Mouse (Mus musculus) forebrain, postnatal 0 days (tissue): Measurements from ENCODE around the gene Vps45. TPM values are rescaled to one million over a fixed set of nuclear protein-coding genes. Genes with fewer than 3 reads are reported as not detected.

Source experiments
- ATAC-seq: fragments of 200-750 bp; cut with Nextera tagmentation; 2 replicates; pipeline ENCODE4 v1.8.0; 2017; ENCODE audit warnings: mild to moderate bottlenecking, moderate library complexity
- DNase-seq: peaks from one replicate; pipeline ENCODE4 v3.0.0-alpha.2; 2015
- H3K27ac ChIP-seq: fragments of 300-500 bp; sonication (generic); 2 replicates; pipeline ENCODE4 v1.5.1; 2014; ENCODE audit warnings: low read depth, mild to moderate bottlenecking, antibody characterized with exemption, low read length, moderate library complexity, mixed read lengths
- H3K27me3 ChIP-seq: fragments of 300-500 bp; sonication (generic); 2 replicates; pipeline ENCODE4 v1.6.1; 2014; ENCODE audit warnings: mild to moderate bottlenecking, low read length, mixed read lengths; ENCODE audit not compliant: insufficient read depth
- H3K36me3 ChIP-seq: fragments of 300-500 bp; sonication (generic); 2 replicates; pipeline ENCODE4 v1.6.1; 2014; ENCODE audit warnings: mild to moderate bottlenecking, moderate library complexity; ENCODE audit not compliant: insufficient read depth
- H3K4me1 ChIP-seq: fragments of 300-500 bp; sonication (generic); 2 replicates; pipeline ENCODE4 v1.6.1; 2014; ENCODE audit warnings: antibody characterized with exemption; ENCODE audit not compliant: insufficient read depth
- H3K4me2 ChIP-seq: fragments of 300-500 bp; sonication (generic); 2 replicates; pipeline ENCODE4 v1.6.1; 2014; ENCODE audit warnings: low read depth, mild to moderate bottlenecking, moderate library complexity
- H3K4me3 ChIP-seq: fragments of 300-500 bp; sonication (generic); 2 replicates; pipeline ENCODE4 v1.5.1; 2014; ENCODE audit warnings: low read depth, low read length, mixed read lengths
- H3K9ac ChIP-seq: fragments of 300-500 bp; sonication (generic); 2 replicates; pipeline ENCODE4 v1.6.1; 2014; ENCODE audit warnings: mild to moderate bottlenecking
- H3K9me3 ChIP-seq: fragments of 300-500 bp; sonication (generic); 2 replicates; pipeline ENCODE4 v1.6.1; 2016; ENCODE audit warnings: low read length
- CTCF ChIP-seq: sonication (generic); IDR thresholded peaks from 2 replicates; pipeline ENCODE4 v1.5.1; 2016; ENCODE audit warnings: antibody characterized with exemption, control low read depth, low read depth
- WGBS: fragments of 180-500 bp; shearing (Covaris S2); extraction: QIAGEN DNeasy Blood & Tissue Kit; methylation state at CpG from one replicate; pipeline ENCODE4 v1.1.7; 2014; 5-methylcytosine and 5-hydroxymethylcytosine counted together
- polyA plus RNA-seq: library from polyadenylated mRNA; unstranded; fragments of >200 nt; fragmentation: Nextera tagmentation; extraction: Ambion mirVana; gene quantifications from 2 replicates; pipeline ENCODE4 v1.2.1, GENCODE M21; 2015
- total RNA-seq: library from RNA; depleted of rRNA; stranded (reverse); fragments of >200 nt; gene quantifications from 2 replicates; pipeline ENCODE4 v1.2.3, GENCODE M21; 2014

Vps45 gene
- total and polyA plus RNA-seq, 2 experiments from 2014 or later = 60.5 to 65.1 TPM

DNA sequence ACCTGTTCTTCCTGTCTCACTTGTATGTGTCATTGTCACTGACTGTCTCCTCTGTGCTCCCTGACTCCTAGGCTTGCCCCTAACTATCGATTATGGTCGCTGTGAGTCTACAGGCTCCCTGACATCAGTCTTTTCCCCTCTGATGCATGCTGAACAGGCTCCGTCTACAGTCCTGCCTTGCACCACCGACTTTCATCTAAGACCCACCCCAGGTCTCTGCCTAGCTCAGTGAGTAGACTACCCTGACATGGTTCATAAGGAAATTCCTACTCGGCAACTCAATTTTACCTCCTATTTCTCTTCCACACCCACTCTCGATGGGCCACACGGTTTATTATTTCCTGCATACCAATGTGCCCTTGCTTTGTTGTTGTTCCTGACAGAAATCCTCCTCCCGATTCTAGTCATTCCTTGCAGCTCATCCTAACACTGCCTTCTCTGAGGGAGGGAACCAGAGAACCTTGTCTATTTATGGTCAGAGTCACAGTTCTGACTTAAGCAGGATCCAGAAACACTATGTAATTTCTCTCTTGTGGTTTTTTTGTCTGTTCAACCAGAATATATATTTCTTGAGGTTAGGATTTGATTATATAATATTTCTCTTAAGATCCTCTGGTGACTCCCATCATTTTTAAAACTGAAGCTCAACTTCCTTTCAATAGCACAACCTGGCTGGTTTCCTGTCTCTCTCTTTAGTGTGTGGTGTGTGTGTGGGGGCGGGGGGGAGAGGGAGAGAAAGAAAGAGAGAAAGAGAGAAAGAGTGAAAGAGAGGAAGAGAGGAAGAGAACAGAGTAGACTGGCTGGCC is 18.2 kb downstream of the Vps45 start:
- TF ChIP-seq CTCF = no peak
- no peak for DNase-seq
- H3K36me3 ChIP-seq = peaks cover 37% of the 10 kb centered on the region
- H3K4me1 ChIP-seq = no peaks in the 10 kb centered on the region
- H3K4me2 ChIP-seq = no peak overlapping the region
- no peak for ATAC-seq
- H3K27me3 ChIP-seq = no peaks in the 10 kb centered on the region
- no peak overlapping the region for H3K4me3 ChIP-seq
- 80% methylated on average over 9 of the region's 9 CpGs for WGBS
- no peaks in the 10 kb centered on the region for H3K9me3 ChIP-seq
- H3K9ac ChIP-seq = no peak overlapping the region
- no peak overlapping the region for H3K27ac ChIP-seq

DNA sequence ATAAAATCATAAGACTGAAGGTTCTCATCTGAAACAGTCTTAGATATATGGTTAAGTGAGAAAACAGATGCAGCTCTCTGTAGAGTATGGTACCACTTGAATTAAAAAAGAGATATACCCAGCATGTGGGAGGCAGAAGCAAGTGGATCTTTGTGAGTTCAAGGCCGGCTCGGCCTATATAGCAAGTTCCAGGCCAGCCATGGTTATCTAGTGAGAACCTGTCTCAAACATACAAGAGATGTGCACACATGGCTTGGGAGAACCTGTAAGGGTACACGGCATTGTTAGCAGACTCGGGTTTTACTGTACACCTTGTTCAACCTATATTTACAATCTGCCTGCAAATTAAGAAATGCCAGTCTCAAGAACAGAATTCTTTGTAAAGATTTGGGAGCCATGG is 19.4 kb downstream of the Vps45 start:
- no peak for ATAC-seq
- 97% methylated on average over 4 of the region's 4 CpGs for WGBS

GRCm38 (mm10) chr3:96038156-96038555 is 20.1 kb downstream of the Vps45 start:
- WGBS = 83% methylated on average over 5 of the region's 5 CpGs
- peaks cover 52% of the 10 kb centered on the region for H3K36me3 ChIP-seq
- H3K4me1 ChIP-seq = no peaks in the 10 kb centered on the region
- no peak overlapping the region for H3K9ac ChIP-seq
- no peaks in the 10 kb centered on the region for H3K27me3 ChIP-seq
- ATAC-seq = no peak
- H3K9me3 ChIP-seq = no peaks in the 10 kb centered on the region
- no peak overlapping the region for H3K4me2 ChIP-seq
- no peak overlapping the region for H3K27ac ChIP-seq
- no peak for TF ChIP-seq CTCF
- no peak for DNase-seq
- no peak overlapping the region for H3K4me3 ChIP-seq

More for the DNA sequence above, 19.4 kb downstream of the Vps45 start:
- Histone ChIP-seq H3K9me3 (no peaks in the 10 kb centered on the region), H3K4me2 (no peak overlapping the region), H3K27ac (no peak overlapping the region), H3K27me3 (no peaks in the 10 kb centered on the region), H3K4me1 (no peaks in the 10 kb centered on the region), H3K4me3 (no peak overlapping the region), H3K36me3 (peaks cover 45% of the 10 kb centered on the region), H3K9ac (no peak overlapping the region)
- no peak for DNase-seq
- no peak for TF ChIP-seq CTCF

DNA sequence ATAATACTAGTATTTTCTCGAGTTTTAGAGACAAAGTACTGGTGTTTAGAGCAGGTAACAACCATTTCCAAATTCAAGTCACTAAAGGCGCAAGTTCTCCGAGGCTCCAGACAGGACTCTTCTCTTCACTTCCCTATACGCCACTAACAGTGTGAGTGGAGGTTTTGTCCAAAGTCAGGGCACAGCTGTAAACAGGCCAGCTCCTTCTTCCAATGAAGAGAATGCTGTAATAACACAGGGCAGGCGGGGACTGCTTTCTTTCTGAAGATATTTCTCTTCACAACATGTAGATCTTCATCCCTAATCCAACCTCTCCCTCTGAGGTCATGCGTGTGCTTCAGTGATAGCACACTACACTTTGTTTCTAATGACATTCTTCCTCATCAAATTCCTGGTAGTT is 21.5 kb downstream of the Vps45 start:
- ATAC-seq (no peak), DNase-seq (no peak)
- no peak for TF ChIP-seq CTCF
- peaks cover 56% of the 10 kb centered on the region for H3K36me3 ChIP-seq
- 94% methylated on average over 6 of the region's 6 CpGs for WGBS
- no peak overlapping the region for H3K4me2 ChIP-seq
- no peak overlapping the region for H3K27ac ChIP-seq
- no peaks in the 10 kb centered on the region for H3K4me1 ChIP-seq
- no peaks in the 10 kb centered on the region for H3K27me3 ChIP-seq
- no peaks in the 10 kb centered on the region for H3K9me3 ChIP-seq
- H3K4me3 ChIP-seq = no peak overlapping the region
- no peak overlapping the region for H3K9ac ChIP-seq

DNA sequence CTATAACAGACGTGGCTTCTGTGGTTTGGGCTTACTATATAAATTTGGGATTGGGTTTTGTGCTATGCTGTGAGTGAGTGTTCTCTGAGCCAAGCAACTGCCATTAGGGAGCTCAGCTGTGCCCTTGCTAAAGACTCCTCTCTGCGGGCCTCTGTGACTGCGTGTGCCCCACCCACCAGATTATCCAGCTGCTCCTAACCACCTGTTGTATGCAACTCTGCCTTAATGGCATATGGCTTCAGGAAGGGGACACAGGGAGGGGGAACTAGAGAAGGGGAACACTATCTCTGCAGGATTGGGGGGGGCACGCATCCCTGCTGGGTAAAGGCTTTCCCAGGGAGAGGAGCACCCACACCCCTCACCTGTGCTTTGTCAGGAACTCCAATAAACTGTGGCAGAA is 25.2 kb downstream of the Vps45 start:
- Histone ChIP-seq H3K27ac (no peak overlapping the region), H3K4me3 (no peak overlapping the region), H3K9me3 (no peaks in the 10 kb centered on the region), H3K4me2 (no peak overlapping the region), H3K9ac (no peak overlapping the region), H3K36me3 (peaks cover 49% of the 10 kb centered on the region), H3K27me3 (no peaks in the 10 kb centered on the region), H3K4me1 (no peaks in the 10 kb centered on the region)
- TF ChIP-seq CTCF = no peak
- no peak for ATAC-seq
- 91% methylated on average over 4 of the region's 4 CpGs for WGBS
- no peak for DNase-seq

DNA sequence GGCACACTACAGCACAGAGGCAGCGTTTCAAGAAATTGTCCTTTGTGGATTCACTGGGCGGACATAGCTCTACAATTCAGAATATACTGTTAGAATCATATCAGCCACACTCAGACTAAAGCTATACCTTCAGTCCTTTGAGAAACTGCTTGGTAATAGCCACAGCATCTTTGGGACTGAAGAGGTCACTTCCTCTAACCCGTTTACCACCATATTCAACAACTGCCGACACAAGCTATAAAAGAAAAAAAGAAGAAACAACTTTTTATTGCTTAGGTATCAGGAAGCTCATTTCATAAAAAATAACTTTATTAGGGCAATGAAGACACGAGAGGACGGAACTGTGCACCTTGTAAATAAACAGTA is 25.6 kb downstream of the Vps45 start:
- Histone ChIP-seq H3K4me1 (no peaks in the 10 kb centered on the region), H3K9me3 (no peaks in the 10 kb centered on the region), H3K4me2 (no peak overlapping the region), H3K36me3 (peaks cover 49% of the 10 kb centered on the region), H3K9ac (no peak overlapping the region), H3K4me3 (no peak overlapping the region), H3K27me3 (no peaks in the 10 kb centered on the region), H3K27ac (no peak overlapping the region)
- DNase-seq (no peak), ATAC-seq (no peak)
- WGBS = 93% methylated on average over 6 of the region's 6 CpGs
- TF ChIP-seq CTCF = no peak

DNA sequence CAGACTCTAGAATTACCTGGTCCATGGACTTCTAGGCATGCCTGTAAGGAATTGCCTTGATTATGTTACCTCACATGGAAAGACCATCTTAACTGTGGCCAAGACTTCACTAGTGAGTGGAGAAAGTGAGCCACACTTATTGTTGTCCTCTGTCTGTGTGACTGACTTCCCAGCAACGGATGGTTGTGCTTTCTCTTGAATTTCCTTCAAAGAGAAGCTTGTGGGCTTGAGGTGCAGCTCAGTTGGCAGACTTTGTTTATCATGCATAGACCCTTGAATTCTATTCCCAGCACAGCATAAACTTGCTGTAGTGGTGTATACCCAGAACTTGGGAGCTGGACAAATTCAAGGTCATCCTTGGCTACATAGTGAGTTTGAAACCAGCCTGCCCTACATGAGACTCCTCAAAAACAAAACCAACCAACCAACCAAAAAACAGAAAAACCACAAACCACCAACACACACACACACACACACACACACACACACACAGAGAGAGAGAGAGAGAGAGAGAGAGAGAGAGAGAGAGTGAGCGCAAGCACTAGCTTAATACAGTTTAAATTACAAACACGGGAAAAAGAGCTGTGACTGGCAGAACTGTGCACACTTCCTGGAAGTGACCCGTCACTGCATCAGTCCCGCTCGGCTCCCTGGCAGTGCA is 26.1 kb downstream of the Vps45 start:
- Histone ChIP-seq H3K36me3 (peaks cover 49% of the 10 kb centered on the region), H3K9me3 (no peaks in the 10 kb centered on the region), H3K4me3 (no peak overlapping the region), H3K27me3 (no peaks in the 10 kb centered on the region), H3K27ac (no peak overlapping the region), H3K4me1 (no peaks in the 10 kb centered on the region), H3K9ac (no peak overlapping the region), H3K4me2 (no peak overlapping the region)
- WGBS = 86% methylated on average over 6 of the region's 6 CpGs
- DNase-seq = no peak
- no peak for ATAC-seq
- no peak for TF ChIP-seq CTCF
